Mouse (Mus musculus): ENCODE results near the gene Vsx1. TPM values are rescaled to one million over a fixed set of nuclear protein-coding genes. Genes with fewer than 3 reads are reported as not detected.
A peak's percentile ranks its signal among the peaks of the same experiment; 100 is the strongest.

Vsx1 gene
- polyA plus RNA-seq, 1 experiment from 2014 or later = not detected

DNA sequence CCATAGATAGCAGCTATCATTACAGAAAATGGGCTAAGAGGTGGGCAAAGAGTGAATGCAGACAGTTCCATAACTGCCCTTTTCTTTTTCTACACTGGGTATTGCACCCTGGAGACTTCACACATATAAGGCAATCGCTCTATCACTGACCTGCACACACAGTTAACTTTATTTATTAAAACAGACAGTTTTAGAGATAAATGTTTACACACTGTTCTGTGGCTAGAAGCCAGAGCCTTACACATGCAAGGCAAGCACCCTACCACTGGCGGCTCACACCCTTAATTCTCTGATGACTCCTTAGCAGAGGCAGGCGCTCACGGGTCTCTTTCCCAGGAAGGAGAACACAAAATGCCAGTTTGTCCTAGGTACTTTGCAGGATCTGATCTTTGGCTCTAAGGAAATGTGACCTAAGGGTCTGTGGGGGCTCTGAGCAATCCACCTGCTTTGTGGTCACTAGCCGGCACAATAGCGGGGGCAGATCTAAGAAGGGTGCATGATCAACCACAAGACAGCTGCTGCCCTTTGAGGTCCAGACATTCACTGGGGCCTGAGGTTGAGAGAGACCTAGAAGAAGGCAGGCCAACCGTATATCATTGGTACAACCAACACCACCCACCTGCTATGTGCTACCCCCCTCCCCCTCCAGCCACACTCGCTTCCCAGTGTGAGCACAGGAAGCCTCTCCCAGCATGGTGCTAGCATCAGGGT lies 42.6 kb downstream of the Vsx1 start:
- DNase-seq (ENCODE audit: low spot score) (no peak), ATAC-seq (ENCODE audit: low FRiP score, low TSS enrichment) (no peak)
- H3K27me3 ChIP-seq (ENCODE audit: control insufficient read depth, insufficient read depth, low read length) = no peaks in the 10 kb centered on the region
- no peak overlapping the region for H3K4me3 ChIP-seq (ENCODE audit: low read depth, low read length)
- H3K36me3 ChIP-seq (ENCODE audit: control insufficient read depth, insufficient read depth, low read length) = peaks cover 4% of the 10 kb centered on the region; the same call in 1 of the 2 replicates
- H3K9me3 ChIP-seq (ENCODE audit: control insufficient read depth, low read length) = no peaks in the 10 kb centered on the region
- H3K27ac ChIP-seq (replicated peaks) = no peak overlapping the region
- no peak overlapping the region for H3K4me2 ChIP-seq (replicated peaks; ENCODE audit: low read depth)
- H3K4me1 ChIP-seq (replicated peaks; ENCODE audit: control insufficient read depth, insufficient read depth) = no peaks in the 10 kb centered on the region
- H3K9ac ChIP-seq (ENCODE audit: low read length) = no peak overlapping the region
- no peak for TF ChIP-seq CTCF (IDR thresholded peaks at IDR 0.05; ENCODE audit: low read depth)
- TF ChIP-seq EP300 (optimal IDR thresholded peaks at IDR 0.05) = no peak
- 73% methylated on average over 8 of the region's 8 CpGs for WGBS

GRCm38 (mm10) chr2:150645225-150645624 lies 43.9 kb downstream of the Vsx1 start:
- peak; percentile 53; the same call in 1 of the 2 replicates for ATAC-seq (ENCODE audit: low FRiP score, low TSS enrichment)
- Histone ChIP-seq H3K36me3 (ENCODE audit: control insufficient read depth, insufficient read depth, low read length) (peaks cover 4% of the 10 kb centered on the region; the same call in 1 of the 2 replicates), H3K9ac (ENCODE audit: low read length) (no peak overlapping the region), H3K4me3 (ENCODE audit: low read depth, low read length) (no peak overlapping the region), H3K27ac (replicated peaks) (no peak overlapping the region), H3K4me1 (replicated peaks; ENCODE audit: control insufficient read depth, insufficient read depth) (no peaks in the 10 kb centered on the region), H3K27me3 (ENCODE audit: control insufficient read depth, insufficient read depth, low read length) (no peaks in the 10 kb centered on the region), H3K9me3 (ENCODE audit: control insufficient read depth, low read length) (no peaks in the 10 kb centered on the region), H3K4me2 (replicated peaks; ENCODE audit: low read depth) (no peak overlapping the region)
- no peak for TF ChIP-seq CTCF (IDR thresholded peaks at IDR 0.05; ENCODE audit: low read depth)
- 81% methylated on average over 4 of the region's 4 CpGs for WGBS
- DNase-seq (ENCODE audit: low spot score) = no peak

GRCm38 (mm10) chr2:150643726-150644415 lies 45.3 kb downstream of the Vsx1 start:
- TF ChIP-seq EP300 (optimal IDR thresholded peaks at IDR 0.05) (no peak), CTCF (IDR thresholded peaks at IDR 0.05; ENCODE audit: low read depth) (no peak)
- H3K4me2 ChIP-seq (replicated peaks; ENCODE audit: low read depth) = no peak overlapping the region
- H3K36me3 ChIP-seq (ENCODE audit: control insufficient read depth, insufficient read depth, low read length) = peaks cover 4% of the 10 kb centered on the region; the same call in 1 of the 2 replicates
- peak; percentile 50 for ATAC-seq (ENCODE audit: low FRiP score, low TSS enrichment)
- H3K4me1 ChIP-seq (replicated peaks; ENCODE audit: control insufficient read depth, insufficient read depth) = no peaks in the 10 kb centered on the region
- H3K9me3 ChIP-seq (ENCODE audit: control insufficient read depth, low read length) = no peaks in the 10 kb centered on the region
- no peak overlapping the region for H3K27ac ChIP-seq (replicated peaks)
- no peaks in the 10 kb centered on the region for H3K27me3 ChIP-seq (ENCODE audit: control insufficient read depth, insufficient read depth, low read length)
- H3K9ac ChIP-seq (ENCODE audit: low read length) = no peak overlapping the region
- no peak overlapping the region for H3K4me3 ChIP-seq (ENCODE audit: low read depth, low read length)
- DNase-seq (ENCODE audit: low spot score) = peak; percentile 28
- 82% methylated on average over 8 of the region's 8 CpGs for WGBS

GRCm38 (mm10) chr2:150643166-150643565 lies 46.0 kb downstream of the Vsx1 start:
- Histone ChIP-seq H3K9me3 (ENCODE audit: control insufficient read depth, low read length) (no peaks in the 10 kb centered on the region), H3K4me3 (ENCODE audit: low read depth, low read length) (no peak overlapping the region), H3K27me3 (ENCODE audit: control insufficient read depth, insufficient read depth, low read length) (no peaks in the 10 kb centered on the region), H3K36me3 (ENCODE audit: control insufficient read depth, insufficient read depth, low read length) (peaks cover 7% of the 10 kb centered on the region; the same call in 1 of the 2 replicates), H3K4me2 (replicated peaks; ENCODE audit: low read depth) (no peak overlapping the region), H3K9ac (ENCODE audit: low read length) (no peak overlapping the region), H3K4me1 (replicated peaks; ENCODE audit: control insufficient read depth, insufficient read depth) (no peaks in the 10 kb centered on the region), H3K27ac (replicated peaks) (no peak overlapping the region)
- DNase-seq (ENCODE audit: low spot score) (no peak), ATAC-seq (ENCODE audit: low FRiP score, low TSS enrichment) (no peak)
- 63% methylated on average over 1 of the region's 1 CpGs for WGBS
- TF ChIP-seq CTCF (IDR thresholded peaks at IDR 0.05; ENCODE audit: low read depth) (no peak), EP300 (optimal IDR thresholded peaks at IDR 0.05) (no peak)

- Histone ChIP-seq H3K27ac (replicated peaks) (no peak overlapping the region), H3K36me3 (ENCODE audit: control insufficient read depth, insufficient read depth, low read length) (peaks cover 12% of the 10 kb centered on the region; the same call in 1 of the 2 replicates), H3K27me3 (ENCODE audit: control insufficient read depth, insufficient read depth, low read length) (no peaks in the 10 kb centered on the region), H3K9ac (ENCODE audit: low read length) (no peak overlapping the region), H3K4me2 (replicated peaks; ENCODE audit: low read depth) (no peak overlapping the region), H3K4me3 (ENCODE audit: low read depth, low read length) (no peak overlapping the region), H3K4me1 (replicated peaks; ENCODE audit: control insufficient read depth, insufficient read depth) (no peaks in the 10 kb centered on the region), H3K9me3 (ENCODE audit: control insufficient read depth, low read length) (no peaks in the 10 kb centered on the region)
- no peak for DNase-seq (ENCODE audit: low spot score)
- no peak for ATAC-seq (ENCODE audit: low FRiP score, low TSS enrichment)
- 56% methylated on average over 2 of the region's 2 CpGs for WGBS
- TF ChIP-seq EP300 (optimal IDR thresholded peaks at IDR 0.05) = no peak
- no peak for TF ChIP-seq CTCF (IDR thresholded peaks at IDR 0.05; ENCODE audit: low read depth)
Observed at GRCm38 (mm10) chr2:150638370-150638733, 50.8 kb downstream of the Vsx1 start.
